Comparison of ENCODE assay signal across 8 mouse cellular contexts in the genomic region with DNA sequence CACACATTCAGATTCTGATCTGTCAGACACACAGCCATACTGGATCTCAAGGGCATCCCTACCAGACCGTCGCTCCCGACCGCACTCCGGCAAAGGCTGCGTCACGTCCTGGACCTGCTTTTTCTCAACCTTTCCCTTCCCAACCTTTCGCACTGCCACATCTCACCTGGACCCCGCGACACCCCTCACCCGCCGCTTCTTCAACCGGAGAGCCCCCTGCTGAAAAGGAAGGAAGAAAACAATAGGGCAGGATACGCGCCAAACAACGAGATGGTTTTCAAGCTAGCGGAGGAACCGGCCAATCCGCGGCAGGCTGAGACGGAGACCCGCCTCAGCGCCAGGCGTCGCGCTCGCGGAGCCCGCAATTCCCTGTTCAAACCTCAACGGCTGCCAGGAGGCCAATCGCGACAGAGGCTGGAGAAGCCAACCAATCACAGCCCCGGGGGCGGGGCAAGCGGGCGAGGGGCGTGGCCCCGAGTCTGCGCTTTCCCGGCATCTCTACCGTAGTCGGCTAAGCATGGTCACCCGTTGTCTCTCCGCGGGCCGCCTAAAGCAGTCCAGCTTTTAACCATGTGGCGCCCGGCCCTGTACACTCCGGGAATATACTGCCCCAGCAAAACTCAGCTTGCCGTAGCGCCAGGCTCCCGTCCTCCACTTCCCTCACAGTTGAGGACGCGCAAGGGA. TPM values are rescaled to one million over a fixed set of nuclear protein-coding genes. Genes with fewer than 3 reads are reported as not detected.
DNase-seq lines count a peak whose midpoint lies in the region; ATAC-seq lines count a peak whose summit lies in the region.

A gene (minus strand): TSS at position 370 of the 684 bp plus-strand sequence.
A gene (plus strand): TSS at position 470 of the 684 bp plus-strand sequence.

- peak; percentile 98 for DNase-seq in B cell, adult 2 months
- DNase-seq in brain, adult 2 months (ENCODE audit: low read depth, low spot score) = peak; percentile 99
- peak; percentile 99 for DNase-seq in heart, embryonic 10.5 days (ENCODE audit: low spot score)
- peak; percentile 99 for DNase-seq in liver
- DNase-seq in spleen, postnatal 4 days (ENCODE audit: low spot score in 2 of 2) = peak; percentile 98 to 99

- no peaks in the 10 kb centered on the region for H3K9me3 ChIP-seq in heart, embryonic 10.5 days
- H3K9me3 ChIP-seq in kidney, embryonic 15.5 days (replicated peaks) = no peaks in the 10 kb centered on the region

- peak within 1 kb of the TSS; percentile 76 for H3K9ac ChIP-seq in kidney, embryonic 15.5 days

- peak within 1 kb of the TSS; percentile 98 for H3K27ac ChIP-seq in heart, embryonic 10.5 days
- peak within 1 kb of the TSS; percentile 100 for H3K27ac ChIP-seq in kidney, embryonic 15.5 days

- ATAC-seq in erythroblast, adult 5-6 weeks (replicated peaks; ENCODE audit: low FRiP score, poor library complexity, severe bottlenecking) = peak; percentile 90
- peak; percentile 97 for ATAC-seq in kidney, embryonic 15.5 days (replicated peaks; ENCODE audit: low FRiP score)
- ATAC-seq in monocyte, adult 5-6 weeks (replicated peaks; ENCODE audit: insufficient number of reproducible peaks, low FRiP score, low TSS enrichment, poor library complexity, severe bottlenecking) = peak; percentile 96

- peaks cover 18% of the 10 kb centered on the region; the same call in 1 of the 2 replicates for H3K4me1 ChIP-seq in heart, embryonic 10.5 days
- H3K4me1 ChIP-seq in kidney, embryonic 15.5 days = peaks cover 26% of the 10 kb centered on the region

- under 1% methylated on average over 54 of the region's 54 CpGs for WGBS in heart, embryonic 10.5 days
- WGBS in kidney, embryonic 15.5 days = under 1% methylated on average over 54 of the region's 54 CpGs

- peaks cover 56% of the 10 kb centered on the region for H3K36me3 ChIP-seq in heart, embryonic 10.5 days
- peaks cover 61% of the 10 kb centered on the region for H3K36me3 ChIP-seq in kidney, embryonic 15.5 days

- H3K4me2 ChIP-seq in kidney, embryonic 15.5 days = peak within 1 kb of the TSS; percentile 71

- H3K4me3 ChIP-seq in heart, embryonic 10.5 days = peak within 1 kb of the TSS; percentile 82
- peak within 1 kb of the TSS; percentile 65 for H3K4me3 ChIP-seq in kidney, embryonic 15.5 days (replicated peaks)

- no peaks in the 10 kb centered on the region for H3K27me3 ChIP-seq in heart, embryonic 10.5 days (ENCODE audit: insufficient read depth, poor library complexity, severe bottlenecking)
- H3K27me3 ChIP-seq in kidney, embryonic 15.5 days = no peaks in the 10 kb centered on the region

RNA-seq across cellular contexts. Expression of the first gene that starts in this region (rescaled TPM):
- 139 and 148 TPM in 2 replicates for total RNA-seq in erythroblast, adult 5-6 weeks (2015; ENCODE audit: low replicate concordance)
- total RNA-seq in erythroblast, adult 5-6 weeks (2017; ENCODE audit: low replicate concordance) = 137 and 246 TPM in 2 replicates
- 128 and 140 TPM in 2 replicates for polyA plus RNA-seq in heart, embryonic 10.5 days (2016; fragmentation: Nextera tagmentation; extraction: Ambion mirVana)
- polyA plus RNA-seq in kidney, embryonic 15.5 days (2015; fragmentation: Nextera tagmentation; extraction: Ambion mirVana) = 141 and 151 TPM in 2 replicates
- total RNA-seq in monocyte, adult 5-6 weeks (2017) = 17.6 to 79.8 TPM (median 33.5 TPM) in 3 replicates

RNA-seq across cellular contexts. Expression of the second gene that starts in this region (rescaled TPM):
- total RNA-seq in erythroblast, adult 5-6 weeks (2015; ENCODE audit: low replicate concordance) = 40.1 and 54.4 TPM in 2 replicates
- total RNA-seq in erythroblast, adult 5-6 weeks (2017; ENCODE audit: low replicate concordance) = 16.4 and 29.8 TPM in 2 replicates
- 246 and 251 TPM in 2 replicates for polyA plus RNA-seq in heart, embryonic 10.5 days (2016; fragmentation: Nextera tagmentation; extraction: Ambion mirVana)
- 220 and 238 TPM in 2 replicates for polyA plus RNA-seq in kidney, embryonic 15.5 days (2015; fragmentation: Nextera tagmentation; extraction: Ambion mirVana)
- total RNA-seq in monocyte, adult 5-6 weeks (2017) = 20.1 to 33.9 TPM (median 25.9 TPM) in 3 replicates

Comparison
In these comparisons a context has a peak if more than half of its experiments do, and no peak if none do; other contexts are left out.
1. Peak in every context shown above with its lines: DNase-seq, ATAC-seq, H3K4me3 ChIP-seq and H3K27ac ChIP-seq.